Mouse (Mus musculus) hindbrain, embryonic 12.5 days (tissue): ENCODE data around the gene Phc1. TPM values are rescaled to one million over a fixed set of nuclear protein-coding genes. Genes with fewer than 3 reads are reported as not detected.

Source experiments
- ATAC-seq: fragments of 200-750 bp; cut with Nextera tagmentation; 2 replicates; pipeline ENCODE4 v1.8.0; 2017; ENCODE audit warnings: moderate TSS enrichment; ENCODE audit not compliant: low FRiP score
- H3K27ac ChIP-seq: fragments of 300-500 bp; sonication (generic); 2 replicates; pipeline ENCODE4 v1.5.1; 2016; ENCODE audit warnings: mild to moderate bottlenecking
- H3K27me3 ChIP-seq: fragments of 300-500 bp; sonication (generic); 2 replicates; pipeline ENCODE4 v1.6.1; 2016; ENCODE audit warnings: mild to moderate bottlenecking
- H3K36me3 ChIP-seq: fragments of 300-500 bp; sonication (generic); 2 replicates; pipeline ENCODE4 v1.6.1; 2016; ENCODE audit warnings: mild to moderate bottlenecking
- H3K4me1 ChIP-seq: fragments of 300-500 bp; sonication (generic); 2 replicates; pipeline ENCODE4 v1.6.1; 2016
- H3K4me2 ChIP-seq: fragments of 300-500 bp; sonication (generic); replicated peaks from 2 replicates; pipeline ENCODE4 v1.6.1; 2016; ENCODE audit warnings: mild to moderate bottlenecking
- H3K4me3 ChIP-seq: fragments of 300-500 bp; sonication (generic); 2 replicates; pipeline ENCODE4 v1.5.1; 2016; ENCODE audit warnings: mild to moderate bottlenecking
- H3K9ac ChIP-seq: fragments of 300-500 bp; sonication (generic); 2 replicates; pipeline ENCODE4 v1.6.1; 2016; ENCODE audit warnings: mild to moderate bottlenecking, moderate library complexity
- H3K9me3 ChIP-seq: fragments of 300-500 bp; sonication (generic); replicated peaks from 2 replicates; pipeline ENCODE4 v1.6.1; 2016; ENCODE audit warnings: mild to moderate bottlenecking
- WGBS: fragments of 180-500 bp; shearing (Covaris S2); methylation state at CpG from one replicate; pipeline ENCODE4 v1.1.7; 2016; 5-methylcytosine and 5-hydroxymethylcytosine counted together
- polyA plus RNA-seq: library from polyadenylated mRNA; unstranded; fragments of >200 nt; fragmentation: Nextera tagmentation; extraction: Ambion mirVana; gene quantifications from 2 replicates; pipeline ENCODE4 v1.2.1, GENCODE M21; 2016

The Phc1 gene
- polyA plus RNA-seq, 1 experiment from 2014 or later = 34.9 TPM

- 86% methylated on average over 3 of the region's 3 CpGs for WGBS
- Histone ChIP-seq H3K4me2 (no peak overlapping the region), H3K4me1 (peaks cover under 1% of the 10 kb centered on the region; the same call in 1 of the 2 replicates), H3K36me3 (no peaks in the 10 kb centered on the region), H3K4me3 (no peak overlapping the region), H3K9ac (no peak overlapping the region), H3K9me3 (no peaks in the 10 kb centered on the region), H3K27me3 (no peaks in the 10 kb centered on the region), H3K27ac (no peak overlapping the region)
- ATAC-seq = no peak
Observed at GRCm38 (mm10) chr6:122291735-122292134, 48.6 kb downstream of the Phc1 start.

GRCm38 (mm10) chr6:122291264-122291663, 49.1 kb downstream of the Phc1 start:
- no peak overlapping the region for H3K4me2 ChIP-seq
- no peaks in the 10 kb centered on the region for H3K9me3 ChIP-seq
- no peak overlapping the region for H3K9ac ChIP-seq
- no peaks in the 10 kb centered on the region; the same call in 1 of the 2 replicates for H3K4me1 ChIP-seq
- no peak overlapping the region for H3K4me3 ChIP-seq
- H3K27ac ChIP-seq = no peak overlapping the region
- no peaks in the 10 kb centered on the region for H3K36me3 ChIP-seq
- no peak for ATAC-seq
- H3K27me3 ChIP-seq = no peaks in the 10 kb centered on the region
- 88% methylated on average over 2 of the region's 2 CpGs for WGBS

GRCm38 (mm10) chr6:122290253-122290652, 50.1 kb downstream of the Phc1 start:
- ATAC-seq = no peak
- Histone ChIP-seq H3K9me3 (no peaks in the 10 kb centered on the region), H3K27ac (no peak overlapping the region), H3K27me3 (no peaks in the 10 kb centered on the region), H3K4me2 (no peak overlapping the region), H3K36me3 (no peaks in the 10 kb centered on the region), H3K4me3 (no peak overlapping the region), H3K9ac (no peak overlapping the region), H3K4me1 (no peaks in the 10 kb centered on the region)
- WGBS = 56% methylated on average over 3 of the region's 3 CpGs

DNA sequence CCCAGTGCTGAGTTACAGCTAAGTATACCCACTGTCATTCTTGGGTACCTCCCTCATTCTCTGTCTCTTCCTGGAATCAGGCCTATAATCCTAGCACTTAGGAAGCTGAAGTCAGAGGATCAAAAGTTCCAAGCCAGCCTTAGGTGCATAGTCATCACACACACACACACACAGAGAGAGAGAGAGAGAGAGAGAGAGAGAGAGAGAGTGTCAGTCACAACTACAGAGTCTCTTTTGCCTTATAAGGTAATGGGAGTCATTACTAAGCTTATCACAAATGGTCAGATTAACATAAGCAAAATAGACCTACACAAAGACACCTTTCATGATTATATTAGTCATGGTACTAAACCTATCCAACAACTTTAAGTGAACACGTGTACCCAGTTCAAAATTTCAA, 51.0 kb downstream of the Phc1 start:
- H3K36me3 ChIP-seq = no peaks in the 10 kb centered on the region

DNA sequence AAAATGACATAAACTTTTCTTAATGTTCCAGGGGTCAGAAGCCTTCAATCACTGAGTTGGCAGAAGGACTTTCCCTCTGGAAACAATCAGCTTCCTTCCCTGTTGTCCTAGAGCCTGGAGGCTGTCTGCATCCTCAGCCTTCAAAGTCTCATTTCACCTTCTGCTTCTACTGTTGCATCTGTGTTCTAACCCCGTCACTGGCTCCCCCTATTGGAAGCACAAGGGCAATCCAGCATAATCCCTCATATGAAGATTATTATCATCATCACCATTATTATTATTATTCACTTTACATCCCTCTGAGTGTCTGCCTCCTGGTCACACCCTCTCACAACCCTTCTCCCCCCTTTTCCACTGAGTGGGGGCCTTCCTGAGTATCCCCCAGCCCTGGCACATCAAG, 52.1 kb downstream of the Phc1 start:
- Histone ChIP-seq H3K9me3 (no peaks in the 10 kb centered on the region), H3K4me3 (no peak overlapping the region), H3K27ac (no peak overlapping the region), H3K36me3 (no peaks in the 10 kb centered on the region), H3K4me2 (no peak overlapping the region), H3K27me3 (no peaks in the 10 kb centered on the region), H3K4me1 (no peaks in the 10 kb centered on the region), H3K9ac (no peak overlapping the region)
- ATAC-seq = no peak
- WGBS = 50% methylated on average over 1 of the region's 1 CpGs

More for the DNA sequence above, 51.0 kb downstream of the Phc1 start:
- Histone ChIP-seq H3K27me3 (no peaks in the 10 kb centered on the region), H3K9me3 (no peaks in the 10 kb centered on the region), H3K27ac (no peak overlapping the region), H3K4me1 (no peaks in the 10 kb centered on the region), H3K4me3 (no peak overlapping the region), H3K4me2 (no peak overlapping the region), H3K9ac (no peak overlapping the region)
- no peak for ATAC-seq
- WGBS = 76% methylated on average over 1 of the region's 1 CpGs

DNA sequence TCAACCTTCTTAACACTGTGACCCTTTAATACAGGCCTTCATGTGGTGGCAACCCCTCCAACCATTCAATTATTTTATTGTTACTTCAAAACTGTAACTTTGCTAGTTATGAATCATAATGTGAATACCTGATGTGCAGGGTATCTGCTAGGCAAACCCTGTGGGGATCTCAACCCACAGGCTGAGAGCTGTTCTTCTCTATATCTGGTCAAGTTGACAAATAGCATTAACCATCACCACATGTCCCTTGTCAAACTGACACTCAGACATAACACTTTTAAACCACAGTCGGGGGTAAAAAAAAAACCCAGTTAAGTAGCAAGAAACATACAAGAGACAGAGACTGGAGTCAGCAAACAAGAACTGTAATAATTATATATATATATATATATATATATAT, 55.5 kb downstream of the Phc1 start:
- Histone ChIP-seq H3K4me2 (no peak overlapping the region), H3K4me3 (no peak overlapping the region), H3K9me3 (no peaks in the 10 kb centered on the region), H3K27ac (no peak overlapping the region), H3K9ac (no peak overlapping the region), H3K27me3 (no peaks in the 10 kb centered on the region), H3K36me3 (no peaks in the 10 kb centered on the region), H3K4me1 (no peaks in the 10 kb centered on the region)
- 73% methylated on average over 1 of the region's 1 CpGs for WGBS
- ATAC-seq = no peak

- Histone ChIP-seq H3K27me3 (no peaks in the 10 kb centered on the region), H3K4me3 (no peak overlapping the region), H3K4me1 (no peaks in the 10 kb centered on the region), H3K9me3 (no peaks in the 10 kb centered on the region), H3K4me2 (no peak overlapping the region), H3K36me3 (no peaks in the 10 kb centered on the region), H3K9ac (no peak overlapping the region), H3K27ac (no peak overlapping the region)
- WGBS = 85% methylated on average over 4 of the region's 4 CpGs
- no peak for ATAC-seq
Observed at GRCm38 (mm10) chr6:122284304-122284703, 56.1 kb downstream of the Phc1 start.

DNA sequence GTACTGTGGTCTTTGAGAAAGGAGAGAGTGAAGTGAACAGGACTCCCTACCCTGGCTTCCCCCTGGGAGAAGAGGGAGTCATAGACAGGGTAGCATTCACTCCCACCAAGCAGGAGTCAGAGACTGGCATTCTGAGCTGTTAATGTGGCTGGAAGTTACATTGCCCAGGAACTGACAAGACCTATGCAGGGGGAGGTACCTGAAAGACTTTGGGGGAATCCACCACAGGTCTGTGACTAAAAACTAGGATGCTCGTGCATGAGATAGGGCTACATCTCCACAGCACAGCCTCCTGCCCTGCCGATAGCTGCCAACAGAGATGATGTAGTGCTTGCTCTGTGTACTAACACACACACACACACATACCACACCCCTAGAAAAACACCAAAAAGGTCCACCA, 56.9 kb downstream of the Phc1 start:
- H3K36me3 ChIP-seq = no peaks in the 10 kb centered on the region
- WGBS = 78% methylated on average over 2 of the region's 2 CpGs
- H3K27ac ChIP-seq = no peak overlapping the region
- no peaks in the 10 kb centered on the region for H3K9me3 ChIP-seq
- H3K4me1 ChIP-seq = no peaks in the 10 kb centered on the region
- no peak overlapping the region for H3K4me2 ChIP-seq
- H3K4me3 ChIP-seq = no peak overlapping the region
- no peak for ATAC-seq
- no peak overlapping the region for H3K9ac ChIP-seq
- no peaks in the 10 kb centered on the region for H3K27me3 ChIP-seq

GRCm38 (mm10) chr6:122282782-122283181, 57.6 kb downstream of the Phc1 start, which contains the start of gene Klrg1:
TSS of gene Klrg1 (minus strand) at chr6:122282882.
- Histone ChIP-seq H3K4me3 (no peak within 1 kb of the TSS), H3K4me2 (no peak within 1 kb of the TSS), H3K9me3 (no peaks in the 10 kb centered on the region), H3K27me3 (no peaks in the 10 kb centered on the region), H3K36me3 (no peaks in the 10 kb centered on the region), H3K9ac (no peak within 1 kb of the TSS), H3K4me1 (no peaks in the 10 kb centered on the region), H3K27ac (no peak within 1 kb of the TSS)
- 86% methylated on average over 6 of the region's 6 CpGs for WGBS
- no peak for ATAC-seq

DNA sequence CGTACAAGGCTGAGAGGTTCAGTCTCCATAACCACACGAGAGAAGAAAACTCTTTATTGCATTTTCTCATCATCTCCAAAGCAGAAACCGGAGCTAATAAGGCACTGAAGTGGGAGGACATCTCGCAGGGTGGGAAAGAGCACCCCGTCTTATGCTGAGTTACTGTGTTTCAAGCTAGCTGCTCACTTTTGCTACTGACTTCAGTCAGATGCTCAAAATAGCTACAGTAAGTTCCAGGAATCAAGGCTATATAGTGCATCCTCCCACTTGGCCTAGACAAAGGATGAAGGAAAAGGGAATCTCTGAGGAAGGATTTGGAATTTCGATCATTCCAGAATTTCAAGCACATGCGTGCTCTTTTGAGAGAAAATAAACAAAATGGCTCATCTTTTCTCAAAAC, 63.8 kb downstream of the Phc1 start:
- H3K4me3 ChIP-seq = no peak overlapping the region
- no peak overlapping the region for H3K4me2 ChIP-seq
- no peaks in the 10 kb centered on the region for H3K36me3 ChIP-seq
- no peaks in the 10 kb centered on the region for H3K27me3 ChIP-seq
- no peak overlapping the region for H3K9ac ChIP-seq
- ATAC-seq = no peak
- H3K27ac ChIP-seq = no peak overlapping the region
- WGBS = 91% methylated on average over 7 of the region's 7 CpGs
- H3K9me3 ChIP-seq = no peaks in the 10 kb centered on the region
- H3K4me1 ChIP-seq = no peaks in the 10 kb centered on the region

DNA sequence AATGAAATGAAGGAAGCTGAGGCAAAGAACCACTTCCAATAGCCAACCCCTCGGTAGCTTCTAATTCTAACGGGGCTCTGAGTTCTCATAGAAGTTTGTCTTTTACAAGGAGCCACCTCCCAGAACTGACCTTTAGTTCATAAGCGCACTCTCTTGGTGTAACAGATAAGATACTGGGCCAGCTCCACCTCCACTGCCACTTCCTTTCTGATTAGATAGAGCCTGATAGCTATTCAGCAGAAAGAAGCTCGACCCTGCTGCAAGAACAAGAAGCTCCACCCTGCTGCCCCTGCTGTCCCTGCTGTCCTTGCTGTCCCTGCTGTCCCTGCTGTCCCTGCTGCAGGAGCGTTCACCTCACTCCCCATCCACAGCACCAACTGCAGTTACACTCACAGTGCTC, 65.8 kb downstream of the Phc1 start:
- ATAC-seq = no peak
- H3K9me3 ChIP-seq = no peaks in the 10 kb centered on the region
- no peaks in the 10 kb centered on the region for H3K4me1 ChIP-seq
- H3K4me3 ChIP-seq = no peak overlapping the region
- no peaks in the 10 kb centered on the region for H3K27me3 ChIP-seq
- WGBS = 68% methylated on average over 5 of the region's 5 CpGs
- H3K4me2 ChIP-seq = no peak overlapping the region
- no peak overlapping the region for H3K9ac ChIP-seq
- H3K27ac ChIP-seq = no peak overlapping the region
- no peaks in the 10 kb centered on the region for H3K36me3 ChIP-seq

GRCm38 (mm10) chr6:122270152-122270551, 70.2 kb downstream of the Phc1 start:
- H3K4me3 ChIP-seq = no peak overlapping the region
- no peaks in the 10 kb centered on the region for H3K9me3 ChIP-seq
- no peak overlapping the region for H3K4me2 ChIP-seq
- no peak overlapping the region for H3K27ac ChIP-seq
- no peak overlapping the region for H3K9ac ChIP-seq
- no peak for ATAC-seq
- H3K36me3 ChIP-seq = no peaks in the 10 kb centered on the region
- 88% methylated on average over 11 of the region's 11 CpGs for WGBS
- no peaks in the 10 kb centered on the region for H3K27me3 ChIP-seq
- H3K4me1 ChIP-seq = no peaks in the 10 kb centered on the region

GRCm38 (mm10) chr6:122269170-122269569, 71.2 kb downstream of the Phc1 start:
- no peak overlapping the region for H3K9ac ChIP-seq
- H3K4me2 ChIP-seq = no peak overlapping the region
- no peaks in the 10 kb centered on the region for H3K4me1 ChIP-seq
- H3K27ac ChIP-seq = no peak overlapping the region
- no peak for ATAC-seq
- H3K27me3 ChIP-seq = no peaks in the 10 kb centered on the region
- H3K4me3 ChIP-seq = no peak overlapping the region
- H3K36me3 ChIP-seq = no peaks in the 10 kb centered on the region
- H3K9me3 ChIP-seq = no peaks in the 10 kb centered on the region
- WGBS = 92% methylated on average over 4 of the region's 4 CpGs
